Mouse (Mus musculus) liver, embryonic 14.5 days (tissue): ENCODE measurements around the gene Hcn4.

ENCODE experiments used
- CTCF ChIP-seq: IDR thresholded peaks from 2 replicates; pipeline ENCODE4 v1.5.1; 2016; ENCODE audit warnings: antibody characterized with exemption, low read depth, control low read depth
- EP300 ChIP-seq: IDR thresholded peaks from 2 replicates; pipeline ENCODE4 v1.6.1; 2016; ENCODE audit warnings: antibody characterized with exemption, low read depth

DNA sequence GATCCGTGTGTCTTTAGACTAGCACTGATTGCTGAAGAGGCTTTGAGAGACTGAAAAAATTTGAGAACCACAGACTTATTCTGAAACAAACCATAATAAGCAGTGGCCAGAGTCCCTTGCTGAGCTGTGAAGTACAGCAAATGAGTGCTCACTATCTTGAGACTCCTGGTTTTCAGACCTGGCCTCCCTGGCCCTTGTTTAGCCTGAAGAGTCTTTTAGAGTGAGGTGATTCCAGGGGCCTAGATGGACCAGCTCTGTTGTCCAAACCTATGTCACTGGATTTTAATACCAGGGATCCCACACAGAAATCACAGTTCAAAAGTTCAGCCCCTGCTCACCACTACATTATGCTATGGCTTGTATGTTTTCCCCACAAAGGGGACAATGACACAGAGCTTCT, 56.6 kb downstream of the Hcn4 start:
- TF ChIP-seq CTCF (no peak), EP300 (no peak)
